18 mouse cellular contexts compared by ENCODE assay signal in genomic region chr4:116435626-116436025, GRCm38 (mm10). TPM values are rescaled to one million over a fixed set of nuclear protein-coding genes. Genes with fewer than 3 reads are reported as not detected.
A peak's percentile ranks its signal among the peaks of the same experiment; 100 is the strongest.
DNase-seq lines count a peak whose midpoint lies in the region; ATAC-seq and TF ChIP-seq lines count a peak whose summit lies in the region.
"Had no signal": no experiment of that assay in that cellular context is flagged by ENCODE, and none has a peak within 500 bp of the region (broad histone marks: within the 10 kb centered on the region; RNA-seq: fewer than 3 reads in every experiment).

No protein-coding gene starts in this region.

- ATAC-seq in liver, embryonic 14.5 days (ENCODE audit: insufficient read depth): no peak

- no peaks in the 10 kb centered on the region for H3K27me3 ChIP-seq in liver, embryonic 14.5 days (ENCODE audit: control insufficient read depth, insufficient read depth, low read length)
- no peaks in the 10 kb centered on the region for H3K27me3 ChIP-seq in splenic B cell, adult 2 months (ENCODE audit: control insufficient read depth, insufficient read depth, low read length, poor library complexity, severe bottlenecking)
- H3K27me3 ChIP-seq: liver, embryonic 15.5 days; neural tube, embryonic 12.5 days; stomach, embryonic 15.5 days had no signal

- no peak for TF ChIP-seq EP300 in liver, embryonic 14.5 days (IDR thresholded peaks at IDR 0.05; ENCODE audit: low read depth)

- H3K9ac ChIP-seq in liver, embryonic 14.5 days (replicated peaks): no peak overlapping the region
- H3K9ac ChIP-seq: liver, embryonic 15.5 days; neural tube, embryonic 12.5 days; stomach, embryonic 15.5 days had no signal

- H3K27ac ChIP-seq in gastrocnemius, adult 2 months: no peak overlapping the region
- no peak overlapping the region for H3K27ac ChIP-seq in liver, embryonic 14.5 days
- H3K27ac ChIP-seq: heart, embryonic 10.5 days; liver, embryonic 15.5 days; neural tube, embryonic 12.5 days; stomach, embryonic 15.5 days had no signal

- intact Hi-C loops in gastrocnemius, adult 2 months (cut with DNase I): no loop called here

- DNase-seq in gastrocnemius, adult 2 months: no peak
- DNase-seq in gastrocnemius, postnatal 25 days: no peak
- no peak for DNase-seq in liver, embryonic 14.5 days (ENCODE audit: low read depth in 3 of 3, low spot score in 3 of 3)
- no peak for DNase-seq in liver
- peak; percentile 13 for DNase-seq in thymus, postnatal 25 days
- DNase-seq in thymus, adult 18-20 months: no peak
- peak; percentile 20 for DNase-seq in splenic B cell, adult 2 months (ENCODE audit: low read depth, low spot score)
- no peak for DNase-seq in T-cell, adult 2 months (ENCODE audit: low spot score)
- DNase-seq: cerebellum, adult 11 months; cerebellum, postnatal 36 days; gastrocnemius, postnatal 14 days; heart, postnatal 4 days; kidney, postnatal 25 days; left cerebral cortex, postnatal 4 days had no signal

- no peak overlapping the region for H3K4me2 ChIP-seq in liver, embryonic 14.5 days (ENCODE audit: low read depth)
- H3K4me2 ChIP-seq: liver, embryonic 15.5 days; neural tube, embryonic 12.5 days; stomach, embryonic 15.5 days had no signal

- WGBS in liver, embryonic 14.5 days (ENCODE audit: insufficient replicate concordance): 84% methylated on average over 4 of the region's 4 CpGs

- H3K9me3 ChIP-seq in liver, embryonic 14.5 days (ENCODE audit: control insufficient read depth, low read length): no peaks in the 10 kb centered on the region
- H3K9me3 ChIP-seq: heart, embryonic 10.5 days; liver, embryonic 15.5 days; neural tube, embryonic 12.5 days; stomach, embryonic 15.5 days had no signal

- no peak overlapping the region for H3K4me3 ChIP-seq in gastrocnemius, adult 2 months
- H3K4me3 ChIP-seq in liver, embryonic 14.5 days (ENCODE audit: insufficient read depth in 1 of 2, low read depth in 2 of 2, low read length in 2 of 2): no peak overlapping the region
- H3K4me3 ChIP-seq: heart, embryonic 10.5 days; liver, embryonic 15.5 days; neural tube, embryonic 12.5 days; stomach, embryonic 15.5 days had no signal

- peak; percentile 43 for TF ChIP-seq CTCF in gastrocnemius, adult 2 months (IDR thresholded peaks at IDR 0.05)
- peak; percentile 38; the same call in 1 of the 2 replicates for TF ChIP-seq CTCF in liver, embryonic 14.5 days (IDR thresholded peaks at IDR 0.05; ENCODE audit: low read depth)

- H3K4me1 ChIP-seq in liver, embryonic 14.5 days (replicated peaks; ENCODE audit: control insufficient read depth in 2 of 2, insufficient read depth in 2 of 2, low read length in 1 of 2): no peaks in the 10 kb centered on the region
- H3K4me1 ChIP-seq: heart, embryonic 10.5 days; liver, embryonic 15.5 days; neural tube, embryonic 12.5 days; stomach, embryonic 15.5 days had no signal

- no peaks in the 10 kb centered on the region for H3K36me3 ChIP-seq in liver, embryonic 14.5 days (replicated peaks; ENCODE audit: control insufficient read depth, insufficient read depth, low read depth)
- no peaks in the 10 kb centered on the region for H3K36me3 ChIP-seq in splenic B cell, adult 2 months (ENCODE audit: control insufficient read depth, insufficient read depth, low read length, poor library complexity, severe bottlenecking)
- H3K36me3 ChIP-seq: liver, embryonic 15.5 days; neural tube, embryonic 12.5 days; stomach, embryonic 15.5 days had no signal

RNA-seq across cellular contexts. Expression of gene Mast2, which starts 28.4 kb away (rescaled TPM):
- total RNA-seq in gastrocnemius, adult 2 months (2021): 10 to 100 TPM; 94.1 to 96.3 TPM
- total RNA-seq in gastrocnemius, postnatal 25 days (2021): 10 to 100 TPM; 76.6 to 83.8 TPM
- 10.4 and 11.3 TPM in 2 replicates for polyA plus RNA-seq in liver, embryonic 14.5 days (2012; rRNA removed)
- polyA plus RNA-seq in liver, embryonic 14.5 days (2014; fragmentation: Nextera tagmentation; extraction: Ambion mirVana): 7.3 and 9.2 TPM in 2 replicates

Comparison
In these comparisons a context has a peak if more than half of its experiments do, and no peak if none do; other contexts are left out.
1. DNase-seq: peak in thymus, postnatal 25 days (single experiment) and splenic B cell, adult 2 months (single experiment); none in gastrocnemius, adult 2 months (single experiment), gastrocnemius, postnatal 25 days (single experiment), liver, embryonic 14.5 days (0 of 3), liver (single experiment), thymus, adult 18-20 months (0 of 2) and T-cell, adult 2 months (single experiment).